Mouse (Mus musculus): ENCODE measurements around the gene Lrmda.
"Not testable (repeated sequence)": the region's sequence is repeated elsewhere in the genome, so short reads cannot be mapped to it uniquely, and the experiment has no call there.

Gene Lrmda

GRCm38 (mm10) chr14:22586281-22586680 is 566.8 kb downstream of the Lrmda start:
- DNase-seq (ENCODE audit: low spot score in 2 of 2), result no peak

DNA sequence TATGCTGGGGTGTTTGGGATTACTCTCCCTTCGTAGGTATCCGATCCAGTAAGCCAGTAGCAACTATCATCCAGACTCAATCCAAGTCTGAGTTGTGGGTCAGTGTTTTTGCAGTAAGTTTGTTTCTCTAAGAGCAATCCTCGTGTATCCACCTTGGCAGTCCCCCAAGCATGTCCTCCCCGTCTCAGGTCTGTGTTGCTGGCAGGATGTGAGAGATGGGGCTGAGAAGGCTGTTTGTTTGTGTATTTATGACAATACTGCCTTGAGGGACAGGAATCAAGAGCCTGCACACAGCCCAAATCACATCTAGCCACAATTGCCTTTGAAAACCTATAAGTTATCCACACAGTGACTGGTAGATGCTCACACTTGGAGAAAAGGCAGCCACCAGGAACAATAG is 567.3 kb downstream of the Lrmda start:
- no peak for DNase-seq (ENCODE audit: low spot score in 2 of 2)

GRCm38 (mm10) chr14:22587285-22587957 is 567.9 kb downstream of the Lrmda start:
- DNase-seq (ENCODE audit: low spot score in 2 of 2), result no peak

GRCm38 (mm10) chr14:22587958-22588296 is 568.4 kb downstream of the Lrmda start:
- DNase-seq (ENCODE audit: low spot score in 2 of 2), result no peak

- not testable (repeated sequence) for DNase-seq (ENCODE audit: low spot score in 2 of 2)
Observed at GRCm38 (mm10) chr14:22588394-22588793, 568.9 kb downstream of the Lrmda start.

DNA sequence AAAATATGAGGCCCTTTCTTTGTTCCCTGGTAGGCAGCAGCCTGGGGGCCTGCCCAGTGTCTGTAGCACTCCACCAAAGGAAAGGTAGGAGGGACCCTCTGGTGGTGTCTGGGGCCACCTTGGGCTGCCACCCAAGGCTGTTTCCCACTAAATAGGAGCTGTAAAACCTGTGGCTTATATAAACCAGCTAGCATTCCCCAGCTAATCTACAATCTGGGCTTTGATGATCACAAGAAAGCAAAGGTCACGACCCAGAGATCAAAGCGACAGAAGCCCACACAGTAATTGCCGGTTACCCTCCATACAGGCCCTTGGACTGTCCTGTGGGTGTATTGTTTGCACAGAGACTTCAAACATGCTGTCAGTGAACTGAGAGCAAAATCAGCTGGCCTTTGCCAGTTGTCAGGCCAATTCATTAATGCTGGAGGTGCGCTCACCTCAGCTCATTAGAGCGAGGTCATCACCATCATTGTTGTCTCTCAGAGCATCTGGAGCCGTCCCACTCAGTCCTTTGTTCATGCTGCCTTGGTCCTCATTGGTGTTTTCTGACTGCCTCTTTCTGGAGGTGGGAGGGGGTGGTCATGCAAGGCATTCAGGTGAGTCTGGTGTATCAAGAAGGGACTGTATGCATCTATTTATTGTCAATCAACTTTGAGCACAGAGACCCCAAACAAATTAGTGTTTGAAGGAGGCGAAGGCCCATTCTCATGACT is 570.1 kb downstream of the Lrmda start:
- DNase-seq (ENCODE audit: low spot score in 2 of 2), result no peak

DNA sequence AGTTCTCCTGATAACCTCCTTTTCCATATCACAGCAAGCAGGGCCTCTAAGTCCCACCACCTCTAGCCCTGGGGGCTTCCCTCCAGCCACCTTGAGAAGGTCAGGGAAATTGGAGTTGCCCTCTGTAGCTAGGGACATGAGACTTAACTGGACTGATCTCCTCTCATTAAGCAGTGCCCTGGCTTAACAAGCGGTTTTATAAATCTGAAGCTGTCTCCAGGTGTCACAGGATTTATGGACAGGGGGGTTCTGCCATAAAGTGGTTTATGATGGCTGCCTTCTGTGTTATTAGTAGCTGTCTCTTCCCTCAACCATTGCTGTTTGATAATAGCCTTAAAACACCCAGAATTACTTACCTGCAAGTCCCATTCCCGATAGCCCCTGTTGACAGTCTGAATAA is 571.7 kb downstream of the Lrmda start:
- DNase-seq (ENCODE audit: low spot score in 2 of 2), result no peak

GRCm38 (mm10) chr14:22597508-22597907 is 578.0 kb downstream of the Lrmda start:
- no peak for DNase-seq (ENCODE audit: low spot score in 2 of 2)

DNA sequence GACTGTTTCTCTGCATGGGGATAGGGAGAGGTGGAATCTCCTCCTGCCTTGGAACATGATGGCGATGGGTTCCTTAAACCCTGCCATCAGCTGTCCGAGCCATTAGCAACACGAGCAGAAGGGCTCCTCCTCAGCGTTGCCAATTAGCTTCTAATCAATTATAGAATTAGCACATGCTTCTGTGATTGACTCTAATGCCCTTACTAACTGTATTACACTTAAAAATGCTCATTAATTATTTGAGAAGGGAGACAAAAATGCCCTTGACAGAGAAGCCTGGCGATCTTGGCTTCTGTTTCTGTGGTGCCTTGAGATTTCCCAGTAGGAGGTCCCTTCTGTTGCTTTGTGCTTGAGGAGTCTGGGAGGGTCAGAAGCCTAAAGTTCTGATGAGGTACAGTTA is 579.1 kb downstream of the Lrmda start:
- no peak for DNase-seq (ENCODE audit: low spot score in 2 of 2)

DNA sequence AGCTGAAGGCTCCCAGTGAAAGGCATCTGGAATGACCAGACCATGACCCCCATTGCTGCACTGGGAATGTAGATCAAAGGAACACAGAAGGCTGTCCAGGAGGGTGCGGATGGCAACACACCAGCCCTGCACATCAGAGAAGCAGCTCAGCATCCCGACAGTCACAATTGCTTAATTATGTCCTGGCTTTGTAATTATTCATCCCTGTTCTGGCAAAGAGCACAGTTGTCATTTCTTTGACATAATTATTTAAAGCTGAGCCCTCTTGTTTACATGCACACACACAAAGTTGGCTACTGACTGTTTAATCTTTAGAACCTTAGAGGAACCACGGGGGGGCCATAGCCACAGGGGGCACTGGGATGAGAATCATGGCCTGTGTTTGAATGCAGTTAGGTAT is 580.7 kb downstream of the Lrmda start:
- DNase-seq (ENCODE audit: low spot score in 2 of 2), result no peak

- DNase-seq (ENCODE audit: low spot score in 2 of 2), result no peak
Observed at GRCm38 (mm10) chr14:22602308-22602707, 582.8 kb downstream of the Lrmda start.

DNA sequence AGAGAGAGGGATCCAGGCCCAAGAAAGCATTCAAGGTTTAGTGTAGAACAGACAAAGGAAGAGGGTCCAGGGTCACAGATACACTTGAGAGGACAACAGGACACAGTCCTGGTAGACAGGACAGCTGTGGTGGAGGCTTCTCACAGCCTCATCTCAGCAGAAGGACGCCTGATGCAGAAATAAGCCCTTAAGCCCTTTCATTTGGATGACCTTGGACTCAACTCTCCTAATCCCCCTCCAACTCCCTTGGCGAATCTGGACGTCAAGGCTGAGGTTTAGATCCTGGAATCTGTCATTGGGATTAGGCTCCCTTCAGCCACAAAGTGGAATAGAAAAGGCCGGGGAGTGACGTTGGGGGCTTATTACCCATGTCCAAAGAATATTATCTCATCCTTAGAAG is 589.1 kb downstream of the Lrmda start:
- DNase-seq (ENCODE audit: low spot score in 2 of 2), result no peak

GRCm38 (mm10) chr14:22609261-22610245 is 590.0 kb downstream of the Lrmda start:
- no peak for DNase-seq (ENCODE audit: low spot score in 2 of 2)

GRCm38 (mm10) chr14:22611011-22611410 is 591.5 kb downstream of the Lrmda start:
- DNase-seq (ENCODE audit: low spot score in 2 of 2), result no peak

DNA sequence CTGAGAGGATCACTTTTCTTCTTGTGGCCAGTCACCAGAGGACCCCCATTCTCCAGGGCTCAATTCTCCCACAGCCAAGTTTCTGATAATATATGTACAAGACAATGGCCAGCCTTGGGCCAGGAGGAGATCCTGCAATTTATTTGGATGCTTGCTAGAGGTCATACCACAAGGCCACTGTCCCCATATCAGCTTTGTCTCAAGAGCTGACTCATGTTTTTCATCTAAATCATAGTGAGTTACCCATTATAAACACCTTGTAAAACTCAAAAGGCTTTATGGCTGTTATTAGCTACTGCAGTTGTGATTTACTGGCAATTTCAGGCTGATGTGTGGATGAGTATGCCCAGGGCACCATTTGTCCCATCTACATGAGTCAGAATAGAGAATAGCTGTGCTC is 600.7 kb downstream of the Lrmda start:
- DNase-seq (ENCODE audit: low spot score in 2 of 2), result no peak

- no peak for DNase-seq (ENCODE audit: low spot score in 2 of 2)
Observed at GRCm38 (mm10) chr14:22621941-22622340, 602.4 kb downstream of the Lrmda start.

GRCm38 (mm10) chr14:22627105-22627829 is 607.8 kb downstream of the Lrmda start:
- no peak for DNase-seq (ENCODE audit: low spot score in 2 of 2)

GRCm38 (mm10) chr14:22630361-22630867 is 610.9 kb downstream of the Lrmda start:
- DNase-seq (ENCODE audit: low spot score in 2 of 2), result no peak

DNA sequence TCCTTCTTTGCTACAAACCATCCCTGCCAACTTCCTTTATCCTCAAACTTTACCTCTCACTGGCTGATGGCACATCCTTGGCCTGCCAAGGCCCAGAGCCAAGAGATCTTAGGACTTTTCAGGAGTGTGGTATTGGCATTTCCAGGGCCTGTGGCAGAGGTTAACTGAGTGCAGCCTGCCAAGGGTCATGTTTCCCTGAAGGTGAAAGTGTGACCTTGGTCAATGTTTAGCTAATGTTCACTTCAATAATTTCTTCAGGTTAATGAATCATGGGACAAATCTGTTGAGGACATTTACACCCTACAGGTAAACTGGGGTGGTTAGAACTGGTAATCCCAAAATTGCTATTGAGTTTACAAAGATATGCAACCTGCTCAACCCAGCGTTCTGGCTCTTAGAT is 614.1 kb downstream of the Lrmda start:
- no peak for DNase-seq (ENCODE audit: low spot score in 2 of 2)

DNA sequence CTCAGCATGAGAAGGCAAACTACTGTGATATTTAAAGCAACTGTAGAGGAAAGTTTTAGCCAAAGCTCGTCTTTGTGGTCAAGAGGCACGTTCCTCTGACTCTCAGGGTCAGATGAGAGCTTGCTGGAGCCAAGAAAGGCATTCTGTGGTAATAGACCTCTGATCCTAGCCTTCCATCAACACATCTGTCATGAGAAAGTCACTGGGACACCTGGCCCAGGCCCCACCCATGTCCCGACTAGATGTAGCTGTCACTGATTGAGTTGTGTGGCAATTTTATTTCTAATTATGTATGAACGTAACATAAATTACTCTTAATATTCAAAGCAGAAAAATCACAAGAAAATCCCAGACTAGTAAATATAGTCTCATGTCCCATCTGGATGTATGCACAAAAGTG is 624.0 kb downstream of the Lrmda start:
- DNase-seq (ENCODE audit: low spot score in 2 of 2), result no peak

GRCm38 (mm10) chr14:22647879-22648611 is 628.5 kb downstream of the Lrmda start:
- DNase-seq (ENCODE audit: low spot score in 2 of 2), result no peak
